Mouse (Mus musculus) stomach, embryonic 16.5 days (tissue): ENCODE data around the gene Olfr791. TPM values are rescaled to one million over a fixed set of nuclear protein-coding genes. Genes with fewer than 3 reads are reported as not detected.

Experiments
- ATAC-seq: fragments of 200-750 bp; cut with Nextera tagmentation; 2 replicates; pipeline ENCODE4 v1.8.0; 2017; ENCODE audit warnings: moderate number of reproducible peaks, moderate TSS enrichment; ENCODE audit not compliant: insufficient read depth, low FRiP score
- H3K27ac ChIP-seq: fragments of 300-500 bp; sonication (generic); 2 replicates; pipeline ENCODE4 v1.5.1; 2014; ENCODE audit warnings: low read length
- H3K27me3 ChIP-seq: fragments of 300-500 bp; sonication (generic); 2 replicates; pipeline ENCODE4 v1.6.1; 2014; ENCODE audit warnings: low read length, control low read depth, mixed read lengths; ENCODE audit not compliant: control insufficient read depth, insufficient read depth
- H3K36me3 ChIP-seq: fragments of 300-500 bp; sonication (generic); 2 replicates; pipeline ENCODE4 v1.6.1; 2014; ENCODE audit warnings: low read length; ENCODE audit not compliant: control insufficient read depth, insufficient read depth
- H3K4me1 ChIP-seq: fragments of 300-500 bp; sonication (generic); 2 replicates; pipeline ENCODE4 v1.6.1; 2014; ENCODE audit warnings: low read length, control low read depth, mixed read lengths; ENCODE audit not compliant: control insufficient read depth, insufficient read depth
- H3K4me2 ChIP-seq: fragments of 300-500 bp; sonication (generic); 2 replicates; pipeline ENCODE4 v1.6.1; 2014; ENCODE audit warnings: low read depth, low read length, mixed read lengths
- H3K4me3 ChIP-seq: fragments of 300-500 bp; sonication (generic); replicated peaks from 2 replicates; pipeline ENCODE4 v1.5.1; 2014; ENCODE audit warnings: mild to moderate bottlenecking, low read length
- H3K9ac ChIP-seq: fragments of 300-500 bp; sonication (generic); 2 replicates; pipeline ENCODE4 v1.6.1; 2014; ENCODE audit warnings: low read length
- H3K9me3 ChIP-seq: fragments of 300-500 bp; sonication (generic); replicated peaks from 2 replicates; pipeline ENCODE4 v1.6.1; 2016; ENCODE audit warnings: low read length, control low read depth; ENCODE audit not compliant: control insufficient read depth
- WGBS: fragments of 180-500 bp; shearing (Covaris S2); extraction: QIAGEN DNeasy Blood & Tissue Kit; methylation state at CpG from one replicate; pipeline ENCODE4 v1.1.7; 2014; 5-methylcytosine and 5-hydroxymethylcytosine counted together
- polyA plus RNA-seq: library from polyadenylated mRNA; unstranded; fragments of >200 nt; fragmentation: Nextera tagmentation; extraction: Ambion mirVana; gene quantifications from 2 replicates; pipeline ENCODE4 v1.2.1, GENCODE M21; 2015

Olfr791 gene
- not detected in 2 replicates for polyA plus RNA-seq

DNA sequence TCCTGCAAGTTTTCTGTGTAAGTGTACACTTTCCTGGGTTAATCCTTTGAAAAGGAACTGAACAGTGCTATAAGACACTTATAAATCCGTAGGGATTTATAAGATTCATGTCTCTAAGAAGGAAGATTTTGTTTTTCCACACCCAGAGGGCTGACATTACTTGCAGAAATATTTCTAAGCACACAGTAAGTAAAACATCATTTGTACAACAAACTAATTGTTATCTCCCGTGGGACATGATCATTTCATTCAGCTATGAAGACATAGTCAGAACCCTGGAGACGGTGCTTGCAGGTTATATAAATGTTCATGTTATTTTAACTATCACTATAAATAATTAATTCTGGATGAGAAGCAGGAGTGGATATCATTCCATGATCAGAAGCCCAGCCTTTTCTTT is at the start of gene Olfr791:
Gene Olfr791, plus strand, starts transcription at position 301 of the 400 bp plus-strand sequence.
- ATAC-seq, result no peak
- 58% methylated on average over 3 of the region's 3 CpGs for WGBS

DNA sequence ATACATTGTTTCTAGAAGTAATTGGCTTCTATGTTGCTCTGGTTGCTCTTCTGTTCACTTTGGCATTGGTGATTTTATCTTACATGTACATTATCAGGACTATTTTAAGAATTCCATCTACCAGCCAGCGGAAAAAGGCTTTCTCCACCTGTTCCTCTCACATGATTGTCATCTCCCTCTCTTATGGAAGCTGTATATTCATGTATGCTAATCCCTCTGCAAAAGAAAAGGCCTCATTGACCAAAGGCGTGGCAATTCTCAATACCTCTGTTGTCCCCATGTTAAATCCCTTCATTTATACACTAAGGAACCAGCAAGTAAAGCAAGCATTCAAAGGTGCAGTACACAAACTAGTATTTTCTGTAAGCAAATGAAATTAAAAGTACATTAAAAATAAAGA is 48.3 kb upstream of the Olfr791 start:
- H3K4me3 ChIP-seq, result no peak overlapping the region
- 52% methylated on average over 2 of the region's 2 CpGs for WGBS

More for the DNA sequence above, at the start of gene Olfr791:
- H3K36me3 ChIP-seq, result no peaks in the 10 kb centered on the region
- no peak within 1 kb of the TSS for H3K27ac ChIP-seq
- H3K9ac ChIP-seq, result no peak within 1 kb of the TSS
- H3K4me2 ChIP-seq, result no peak within 1 kb of the TSS
- no peaks in the 10 kb centered on the region for H3K4me1 ChIP-seq
- H3K4me3 ChIP-seq, result no peak within 1 kb of the TSS
- no peaks in the 10 kb centered on the region for H3K27me3 ChIP-seq
- no peaks in the 10 kb centered on the region for H3K9me3 ChIP-seq

DNA sequence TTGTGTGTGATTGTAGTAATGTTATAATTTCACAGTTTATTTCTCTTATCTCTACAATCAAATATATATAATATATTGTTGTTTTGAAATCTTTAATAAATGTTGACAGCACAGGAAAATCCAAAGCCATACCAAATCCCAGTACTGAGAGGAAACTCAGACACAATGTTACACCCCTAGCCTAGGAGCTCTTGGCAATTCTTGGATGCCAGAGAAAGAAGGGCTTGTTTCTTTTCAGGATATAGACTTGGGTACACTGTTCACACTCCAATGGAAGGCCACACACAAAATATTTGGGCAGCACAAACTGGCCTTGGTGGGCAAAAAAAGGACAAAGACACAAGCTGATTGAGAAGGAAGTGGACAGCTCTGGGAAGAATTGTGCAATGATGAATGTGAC is 47.9 kb upstream of the Olfr791 start:
- Histone ChIP-seq H3K27ac (no peak overlapping the region), H3K9me3 (no peaks in the 10 kb centered on the region), H3K27me3 (no peaks in the 10 kb centered on the region), H3K4me3 (no peak overlapping the region), H3K4me2 (no peak overlapping the region), H3K9ac (no peak overlapping the region), H3K36me3 (no peaks in the 10 kb centered on the region), H3K4me1 (no peaks in the 10 kb centered on the region)
- ATAC-seq, result no peak

More for the DNA sequence above, 48.3 kb upstream of the Olfr791 start:
- H3K4me2 ChIP-seq, result no peak overlapping the region
- no peak overlapping the region for H3K9ac ChIP-seq
- H3K9me3 ChIP-seq, result no peaks in the 10 kb centered on the region
- no peak overlapping the region for H3K27ac ChIP-seq
- H3K27me3 ChIP-seq, result no peaks in the 10 kb centered on the region
- ATAC-seq, result no peak
- H3K36me3 ChIP-seq, result no peaks in the 10 kb centered on the region
- no peaks in the 10 kb centered on the region for H3K4me1 ChIP-seq

DNA sequence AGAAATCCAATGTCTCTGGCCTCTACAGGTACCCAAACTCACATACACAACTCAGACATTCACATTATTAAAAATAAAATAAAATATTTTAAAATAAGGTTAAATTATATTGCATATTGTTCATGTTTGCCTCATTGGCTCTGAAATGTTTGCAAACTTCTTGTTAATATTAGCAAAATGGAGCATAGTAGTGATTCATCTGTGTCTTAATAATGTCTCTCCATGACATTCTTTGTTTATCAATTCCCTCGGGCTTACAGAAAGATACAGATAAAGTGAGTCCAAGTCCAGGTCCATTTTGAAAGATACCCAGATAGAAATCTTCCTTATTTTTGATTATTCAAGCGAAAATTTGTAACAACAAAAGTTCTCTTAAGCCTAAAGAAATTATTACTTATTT is 37.1 kb upstream of the Olfr791 start, which contains the start of gene Olfr789:
Gene Olfr789, plus strand, starts transcription at position 301 of the 400 bp plus-strand sequence.
- Histone ChIP-seq H3K9ac (no peak within 1 kb of the TSS), H3K27ac (no peak within 1 kb of the TSS), H3K4me2 (no peak within 1 kb of the TSS), H3K9me3 (no peaks in the 10 kb centered on the region), H3K36me3 (no peaks in the 10 kb centered on the region), H3K4me3 (no peak within 1 kb of the TSS), H3K27me3 (no peaks in the 10 kb centered on the region), H3K4me1 (no peaks in the 10 kb centered on the region)
- no peak for ATAC-seq
- 45% methylated on average over 2 of the region's 2 CpGs for WGBS

DNA sequence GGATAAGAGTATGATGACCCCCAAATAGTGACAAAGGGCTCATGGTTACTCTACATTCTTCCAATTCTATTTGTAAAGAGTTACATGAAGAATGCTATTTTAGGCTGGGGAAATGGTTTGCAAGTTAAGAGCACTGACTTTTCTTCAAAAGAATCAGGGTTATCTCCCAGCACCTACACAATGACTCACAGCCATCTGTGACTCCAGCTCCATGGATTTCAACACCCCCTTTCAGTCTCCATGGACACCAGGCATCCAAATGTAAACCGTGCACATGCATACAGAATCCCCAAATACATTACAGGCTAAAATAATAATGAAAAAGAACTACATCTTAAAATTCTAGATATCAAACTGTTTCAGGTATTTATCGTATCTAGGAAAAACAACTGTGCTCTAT is 31.5 kb upstream of the Olfr791 start:
- no peaks in the 10 kb centered on the region for H3K27me3 ChIP-seq
- H3K36me3 ChIP-seq, result no peaks in the 10 kb centered on the region
- H3K4me1 ChIP-seq, result no peaks in the 10 kb centered on the region
- WGBS, result 81% methylated on average over 2 of the region's 2 CpGs
- H3K9me3 ChIP-seq, result no peaks in the 10 kb centered on the region
- no peak for ATAC-seq
- no peak overlapping the region for H3K4me3 ChIP-seq
- no peak overlapping the region for H3K27ac ChIP-seq
- no peak overlapping the region for H3K4me2 ChIP-seq
- H3K9ac ChIP-seq, result no peak overlapping the region

DNA sequence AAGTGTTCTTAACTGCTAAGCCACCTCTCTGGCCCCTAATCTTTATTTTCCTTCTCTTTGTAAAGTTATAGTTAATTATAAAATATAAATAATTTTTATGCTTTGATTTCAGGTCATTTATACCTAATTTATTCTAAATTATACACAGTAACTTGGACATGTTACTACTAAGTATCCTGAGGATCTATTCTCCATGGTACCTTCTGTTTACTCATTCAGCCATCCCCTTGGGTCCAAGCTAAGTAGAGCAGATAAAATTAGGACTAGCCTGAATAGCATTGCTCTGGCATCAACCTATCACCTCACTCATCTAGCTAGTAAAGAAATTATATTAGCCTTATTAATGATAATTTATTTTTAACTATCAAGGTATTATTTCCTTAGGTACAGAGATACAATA is 23.4 kb upstream of the Olfr791 start, which contains the start of gene Olfr790:
Gene Olfr790, plus strand, starts transcription at position 301 of the 400 bp plus-strand sequence.
- H3K9me3 ChIP-seq, result no peaks in the 10 kb centered on the region
- no peaks in the 10 kb centered on the region for H3K36me3 ChIP-seq
- H3K4me2 ChIP-seq, result no peak within 1 kb of the TSS
- H3K4me1 ChIP-seq, result no peaks in the 10 kb centered on the region
- ATAC-seq, result no peak
- H3K27me3 ChIP-seq, result no peaks in the 10 kb centered on the region
- H3K4me3 ChIP-seq, result no peak within 1 kb of the TSS
- H3K9ac ChIP-seq, result no peak within 1 kb of the TSS
- no peak within 1 kb of the TSS for H3K27ac ChIP-seq

DNA sequence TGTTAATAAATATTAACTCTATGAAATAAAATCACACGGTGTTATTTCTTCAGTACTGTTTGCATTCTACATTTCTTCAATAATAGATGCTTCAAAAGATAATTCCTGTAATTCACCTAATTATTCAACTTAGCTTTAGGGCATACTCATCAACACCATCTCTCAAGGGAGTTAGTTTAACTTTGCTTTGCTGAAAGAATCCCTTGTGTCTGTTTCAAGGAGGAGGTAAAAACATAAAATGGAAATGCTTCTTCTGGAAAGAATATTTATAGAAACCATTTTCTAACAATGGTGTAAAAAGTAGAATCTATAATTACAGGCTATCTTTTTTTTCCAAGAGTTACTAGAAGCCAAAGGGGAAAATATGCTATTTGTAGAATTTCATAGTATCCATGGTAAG is 17.3 kb downstream of the Olfr791 start, which contains the start of gene Olfr792:
Gene Olfr792, plus strand, starts transcription at position 301 of the 400 bp plus-strand sequence.
- Histone ChIP-seq H3K27ac (no peak within 1 kb of the TSS), H3K9ac (no peak within 1 kb of the TSS), H3K27me3 (no peaks in the 10 kb centered on the region), H3K36me3 (no peaks in the 10 kb centered on the region), H3K4me3 (no peak within 1 kb of the TSS), H3K4me2 (no peak within 1 kb of the TSS), H3K9me3 (no peaks in the 10 kb centered on the region), H3K4me1 (no peaks in the 10 kb centered on the region)
- ATAC-seq, result no peak
- WGBS, result 75% methylated on average over 1 of the region's 1 CpGs

DNA sequence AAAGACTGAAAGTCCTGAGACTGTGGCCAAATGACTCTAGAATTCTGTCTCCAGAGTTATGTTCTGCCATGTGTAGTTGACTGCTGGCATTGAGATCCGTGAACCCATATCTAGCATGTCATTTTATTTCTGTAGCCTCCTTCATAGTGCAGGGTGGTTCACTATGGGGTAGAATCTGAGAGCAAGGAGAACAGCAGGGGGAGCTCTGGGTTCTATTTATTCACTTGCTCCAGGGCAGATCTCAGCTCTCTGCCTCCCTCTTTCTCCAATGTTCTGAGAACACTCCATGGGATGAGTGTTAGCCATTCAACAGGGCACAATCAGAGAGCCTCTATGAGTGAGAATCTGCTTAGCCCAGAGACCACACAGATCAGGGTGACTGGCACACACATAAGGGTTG is 27.8 kb downstream of the Olfr791 start:
- Histone ChIP-seq H3K27me3 (no peaks in the 10 kb centered on the region), H3K27ac (no peak overlapping the region), H3K9ac (no peak overlapping the region), H3K36me3 (no peaks in the 10 kb centered on the region), H3K4me2 (no peak overlapping the region), H3K4me3 (no peak overlapping the region), H3K9me3 (no peaks in the 10 kb centered on the region), H3K4me1 (no peaks in the 10 kb centered on the region)
- 41% methylated on average over 1 of the region's 1 CpGs for WGBS
- ATAC-seq, result no peak

DNA sequence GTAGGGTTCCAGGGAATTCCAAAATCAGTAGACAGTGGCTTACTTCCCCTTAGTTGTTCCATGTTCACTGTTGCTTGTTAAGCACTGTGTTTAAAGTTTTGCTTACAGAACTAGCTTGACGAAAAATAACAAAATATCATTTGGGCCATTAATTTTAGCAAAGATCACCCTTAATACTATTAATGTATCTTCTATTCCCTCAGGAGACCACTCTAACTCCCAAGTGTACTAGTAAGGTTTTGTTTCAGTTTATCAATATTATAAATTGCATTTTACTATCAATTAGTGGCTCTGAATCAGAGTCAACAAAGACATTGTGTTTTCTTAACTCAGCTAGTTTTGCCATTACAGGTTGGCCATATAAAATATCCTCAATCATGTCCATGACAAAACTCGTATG is 45.8 kb downstream of the Olfr791 start, which contains the start of gene Olfr794:
Gene Olfr794, plus strand, starts transcription at position 301 of the 400 bp plus-strand sequence.
- no peaks in the 10 kb centered on the region for H3K4me1 ChIP-seq
- H3K27ac ChIP-seq, result no peak within 1 kb of the TSS
- H3K9me3 ChIP-seq, result no peaks in the 10 kb centered on the region
- 66% methylated on average over 2 of the region's 2 CpGs for WGBS
- H3K27me3 ChIP-seq, result no peaks in the 10 kb centered on the region
- H3K4me3 ChIP-seq, result no peak within 1 kb of the TSS
- no peaks in the 10 kb centered on the region for H3K36me3 ChIP-seq
- no peak within 1 kb of the TSS for H3K4me2 ChIP-seq
- ATAC-seq, result no peak
- no peak within 1 kb of the TSS for H3K9ac ChIP-seq
